Mouse (Mus musculus): ENCODE measurements around the gene Olfr402.
"Not testable (repeated sequence)": the region's sequence is repeated elsewhere in the genome, so short reads cannot be mapped to it uniquely, and the experiment has no call there.

Olfr402 gene

GRCm38 (mm10) chr11:74153229-74153628, at the start of gene Olfr402:
Gene Olfr402, plus strand, starts transcription at chr11:74153529.
- DNase-seq: no peak

DNA sequence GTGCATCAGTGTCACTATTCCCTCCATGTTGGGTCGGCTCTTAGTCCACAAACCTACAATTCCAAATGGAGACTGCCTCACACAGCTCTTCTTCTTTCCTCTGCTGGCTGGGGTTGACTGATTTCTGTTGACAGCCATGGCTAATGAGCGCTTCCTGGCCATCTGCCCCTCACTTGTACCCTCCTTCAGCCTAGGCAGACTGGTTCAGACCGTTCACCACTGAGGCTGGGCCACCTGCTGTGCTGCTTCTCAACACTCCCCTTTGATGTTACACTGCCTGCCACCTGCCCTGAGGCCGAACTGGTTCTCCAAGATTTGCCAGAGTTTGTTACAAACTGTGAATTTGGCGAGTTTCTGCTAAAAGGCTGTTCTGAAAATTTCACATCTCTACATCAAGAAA, 48.3 kb upstream of the Olfr402 start:
- DNase-seq: no peak

GRCm38 (mm10) chr11:74113412-74113811, 39.9 kb upstream of the Olfr402 start, which contains the start of gene Olfr401:
Gene Olfr401, plus strand, starts transcription at chr11:74113712.
- no peak for DNase-seq

DNA sequence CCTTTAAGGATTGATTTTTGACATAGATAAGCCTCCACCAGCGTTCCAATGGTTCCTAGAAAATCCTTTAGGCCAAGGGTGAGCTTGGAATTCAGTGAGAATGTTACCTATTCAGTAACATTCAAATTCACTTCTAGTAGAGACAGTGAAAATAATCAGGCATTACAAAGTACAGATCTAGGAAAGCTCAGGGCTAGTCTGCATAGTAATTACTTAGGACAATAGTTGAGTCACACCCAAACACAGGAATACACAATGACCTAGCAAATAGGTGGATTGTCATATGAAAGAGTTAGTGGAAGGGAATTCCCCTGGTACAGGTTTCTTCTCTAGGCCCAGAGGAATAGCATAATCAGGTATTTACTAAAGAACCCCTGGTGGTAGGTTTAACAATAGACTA, 13.3 kb upstream of the Olfr402 start:
- not testable (repeated sequence) for DNase-seq

DNA sequence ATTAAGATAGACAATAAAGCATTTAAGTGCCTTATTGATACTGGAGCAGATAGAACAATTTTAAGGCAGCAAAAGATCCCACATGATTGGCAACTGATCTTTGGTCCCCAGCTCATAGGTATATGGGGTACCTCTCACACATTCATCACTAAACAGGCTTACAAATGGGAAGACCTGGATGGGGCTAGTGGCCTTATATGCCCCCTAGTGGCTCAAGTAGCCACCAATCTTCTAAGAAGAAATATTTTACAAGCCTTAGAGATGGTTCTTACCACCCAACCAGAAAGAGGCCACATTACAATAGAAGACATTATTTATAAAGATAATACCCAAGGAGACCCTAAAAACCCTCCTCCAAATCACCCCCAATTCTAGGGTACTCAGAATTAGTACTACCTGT, 7.5 kb upstream of the Olfr402 start:
- no peak for DNase-seq

DNA sequence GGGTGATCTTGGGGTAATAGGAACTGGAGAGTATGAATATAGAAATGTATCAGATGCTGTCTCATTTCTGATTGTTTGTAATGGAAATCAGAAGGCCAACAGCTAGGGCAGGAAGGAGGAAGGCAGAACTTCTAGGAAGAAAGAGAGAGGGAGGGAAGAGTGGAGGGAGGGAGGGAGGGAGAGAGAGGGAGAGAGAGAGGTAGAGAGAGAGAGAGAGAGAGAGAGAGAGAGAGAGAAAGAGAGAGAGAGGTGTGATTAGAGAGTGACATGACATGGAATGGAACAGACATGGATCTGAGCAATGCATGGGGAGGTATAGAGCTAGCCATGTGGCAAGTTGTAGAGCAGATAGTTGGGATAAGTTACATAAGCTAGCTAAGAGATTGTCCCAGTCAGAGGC, 15.4 kb downstream of the Olfr402 start:
- no peak for DNase-seq

- DNase-seq: no peak
Observed at GRCm38 (mm10) chr11:74183168-74183567, 29.8 kb downstream of the Olfr402 start.

- DNase-seq: no peak
Observed at GRCm38 (mm10) chr11:74183745-74184144, 30.4 kb downstream of the Olfr402 start.

DNA sequence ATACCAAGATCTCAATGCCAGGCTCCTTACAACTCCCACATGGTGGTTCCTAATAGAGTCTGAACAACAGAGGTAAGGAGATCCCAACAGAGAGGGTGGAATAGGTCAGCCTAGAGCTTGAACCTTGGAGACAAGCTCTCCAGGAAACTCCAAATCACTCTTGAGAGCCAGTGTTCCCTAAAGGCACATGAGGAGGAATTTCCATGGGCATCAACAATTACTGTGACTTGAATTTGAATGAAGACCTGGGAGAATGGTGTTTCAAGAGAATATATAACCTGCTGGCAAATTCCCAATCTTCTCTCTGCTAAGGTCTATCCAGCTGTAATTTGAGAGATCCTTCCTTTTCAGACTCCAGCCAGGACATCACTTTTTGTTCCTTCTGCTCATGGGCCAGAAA, 32.6 kb downstream of the Olfr402 start, which contains the start of gene Olfr403:
Gene Olfr403 (plus strand): TSS at position 301 of the 400 bp plus-strand sequence.
- DNase-seq: no peak
